Mouse (Mus musculus): ENCODE measurements around the gene Cgas. TPM values are rescaled to one million over a fixed set of nuclear protein-coding genes. Genes with fewer than 3 reads are reported as not detected.
A peak's percentile ranks its signal among the peaks of the same experiment; 100 is the strongest.

Gene Cgas
- polyA plus RNA-seq, 1 experiment from 2014 or later, result 2.3 TPM

DNA sequence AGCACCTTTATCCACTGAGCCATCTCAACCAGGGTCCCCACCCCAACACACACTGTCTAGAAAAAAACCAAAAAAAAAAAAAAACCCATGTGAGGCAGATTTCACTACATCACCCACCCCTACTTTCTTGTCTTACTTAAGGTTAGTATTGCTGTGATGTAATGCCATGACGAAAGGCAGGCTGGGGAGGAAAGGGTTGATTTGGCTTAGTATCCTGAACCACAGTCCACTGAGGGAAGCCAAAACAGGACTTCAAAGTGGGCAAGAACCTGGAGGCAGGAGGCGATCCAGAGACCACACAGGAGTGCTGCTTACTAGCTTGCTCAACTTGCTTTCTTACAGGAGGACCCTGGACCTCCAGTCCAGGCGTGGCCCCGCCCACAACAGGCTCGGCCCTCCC, 7.4 kb upstream of the Cgas start:
- Histone ChIP-seq H3K27ac (no peak overlapping the region), H3K9ac (no peak overlapping the region), H3K36me3 (peaks cover 10% of the 10 kb centered on the region), H3K4me2 (replicated peaks) (no peak overlapping the region), H3K27me3 (replicated peaks) (no peaks in the 10 kb centered on the region; the same call in 1 of the 2 replicates), H3K4me1 (replicated peaks) (peaks cover 5% of the 10 kb centered on the region; the same call in 1 of the 2 replicates), H3K9me3 (no peaks in the 10 kb centered on the region), H3K4me3 (replicated peaks) (no peak overlapping the region)
- no peak for ATAC-seq
- WGBS, result 87% methylated on average over 5 of the region's 5 CpGs

GRCm38 (mm10) chr9:78447973-78448873, 5.2 kb upstream of the Cgas start, which contains the start of the genes Mto1 and Gm17324:
Gene Mto1, plus strand, starts transcription at chr9:78448208.
Gene Gm17324, minus strand, starts transcription at chr9:78448786.
- Histone ChIP-seq H3K27me3 (replicated peaks) (peaks cover 5% of the 10 kb centered on the region), H3K4me1 (replicated peaks) (peaks cover 5% of the 10 kb centered on the region; the same call in 1 of the 2 replicates), H3K4me2 (replicated peaks) (peak within 1 kb of the TSS; percentile 66), H3K9ac (peak within 1 kb of the TSS; percentile 93), H3K4me3 (replicated peaks) (peak within 1 kb of the TSS; percentile 96), H3K27ac (peak within 1 kb of the TSS; percentile 92), H3K36me3 (peaks cover 7% of the 10 kb centered on the region), H3K9me3 (no peaks in the 10 kb centered on the region)
- peak; percentile 96 for ATAC-seq
- under 1% methylated on average over 96 of the region's 96 CpGs for WGBS

DNA sequence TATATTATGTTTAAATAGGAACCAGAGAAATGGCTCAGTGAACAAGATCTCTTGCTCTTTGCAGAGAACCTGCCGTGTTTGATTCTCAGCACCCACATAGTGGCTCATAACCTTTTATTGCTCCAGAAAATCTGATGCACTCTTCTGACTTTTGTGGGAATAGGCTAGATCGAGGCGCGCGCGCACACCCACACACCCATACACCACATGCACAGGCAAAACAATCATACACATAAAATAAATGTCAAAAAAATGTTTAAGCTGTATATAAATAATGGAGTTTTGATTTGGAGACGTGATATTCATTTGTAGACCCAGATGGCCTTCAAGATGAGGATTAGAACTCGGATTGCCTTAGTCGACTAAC, 4.6 kb upstream of the Cgas start:
- H3K4me2 ChIP-seq (replicated peaks), result peak overlapping the region; percentile 66
- no peaks in the 10 kb centered on the region for H3K9me3 ChIP-seq
- peaks cover 7% of the 10 kb centered on the region for H3K36me3 ChIP-seq
- peak overlapping the region; percentile 93 for H3K9ac ChIP-seq
- H3K27ac ChIP-seq, result no peak overlapping the region
- peaks cover 5% of the 10 kb centered on the region; the same call in 1 of the 2 replicates for H3K4me1 ChIP-seq (replicated peaks)
- H3K4me3 ChIP-seq (replicated peaks), result peak overlapping the region; percentile 96
- peaks cover 8% of the 10 kb centered on the region for H3K27me3 ChIP-seq (replicated peaks)
- ATAC-seq, result peak; percentile 24; the same call in 1 of the 2 replicates
- WGBS, result 29% methylated on average over 9 of the region's 9 CpGs

DNA sequence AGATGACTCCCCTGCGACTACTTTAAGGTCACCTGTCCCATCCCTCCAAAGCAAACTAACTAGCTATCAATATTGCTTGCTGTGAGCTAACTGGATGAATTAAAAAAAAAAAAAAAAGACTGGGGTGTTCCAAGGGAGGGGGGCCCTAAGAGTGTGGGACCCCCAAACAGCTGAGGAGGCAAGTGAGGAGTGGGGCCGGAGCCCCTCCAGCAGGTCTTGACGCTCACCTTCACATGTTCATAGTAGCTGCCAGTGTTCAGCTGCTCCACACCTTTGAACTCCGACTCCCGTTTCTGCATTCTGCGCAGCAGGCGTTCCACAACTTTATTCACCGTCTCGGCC, 829 bp downstream of the Cgas start:
- Histone ChIP-seq H3K27me3 (replicated peaks) (peaks cover 17% of the 10 kb centered on the region), H3K9me3 (no peaks in the 10 kb centered on the region), H3K4me1 (replicated peaks) (no peaks in the 10 kb centered on the region; the same call in 1 of the 2 replicates), H3K36me3 (no peaks in the 10 kb centered on the region), H3K27ac (no peak overlapping the region), H3K4me3 (replicated peaks) (peak overlapping the region; percentile 53), H3K9ac (peak overlapping the region; percentile 59), H3K4me2 (replicated peaks) (peak overlapping the region; percentile 95)
- 5% methylated on average over 9 of the region's 9 CpGs for WGBS
- ATAC-seq, result peak; percentile 62

GRCm38 (mm10) chr9:78439426-78439825, 3.6 kb downstream of the Cgas start:
- Histone ChIP-seq H3K27ac (no peak overlapping the region), H3K9ac (no peak overlapping the region), H3K9me3 (no peaks in the 10 kb centered on the region), H3K4me3 (replicated peaks) (no peak overlapping the region), H3K36me3 (no peaks in the 10 kb centered on the region), H3K27me3 (replicated peaks) (peaks cover 16% of the 10 kb centered on the region), H3K4me1 (replicated peaks) (no peaks in the 10 kb centered on the region; the same call in 1 of the 2 replicates), H3K4me2 (replicated peaks) (no peak overlapping the region)
- ATAC-seq, result no peak
- 72% methylated on average over 5 of the region's 5 CpGs for WGBS

DNA sequence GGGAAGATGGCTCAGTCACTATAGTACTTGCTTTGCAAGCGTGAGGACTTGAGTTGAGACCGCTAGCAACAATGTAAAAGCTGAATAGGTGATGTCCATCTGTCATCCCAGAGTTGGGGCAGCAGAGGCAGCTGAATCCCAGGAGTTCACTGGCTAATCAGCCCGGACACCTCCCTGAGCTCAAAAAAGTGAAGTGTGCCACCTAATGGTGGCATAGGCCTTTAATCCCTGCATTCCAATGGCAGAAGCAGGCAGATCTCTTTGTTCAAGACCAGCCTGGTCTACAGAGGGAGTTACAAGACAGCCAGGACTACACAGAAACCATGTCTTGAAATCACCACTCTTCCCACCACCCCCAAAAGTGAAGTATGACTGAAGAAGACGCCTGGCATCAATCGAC, 10.6 kb downstream of the Cgas start:
- H3K27me3 ChIP-seq (replicated peaks), result no peaks in the 10 kb centered on the region
- no peak overlapping the region for H3K4me2 ChIP-seq (replicated peaks)
- WGBS, result 89% methylated on average over 5 of the region's 5 CpGs
- H3K4me3 ChIP-seq (replicated peaks), result no peak overlapping the region
- H3K9me3 ChIP-seq, result no peaks in the 10 kb centered on the region
- H3K4me1 ChIP-seq (replicated peaks), result 0 out of 2 replicates have a peak, but pooled peaks cover 3% of the 10 kb centered on the region
- H3K27ac ChIP-seq, result no peak overlapping the region
- H3K36me3 ChIP-seq, result peaks cover 4% of the 10 kb centered on the region; the same call in 1 of the 2 replicates
- H3K9ac ChIP-seq, result no peak overlapping the region
- ATAC-seq, result no peak

- no peak for ATAC-seq
- H3K27ac ChIP-seq, result no peak overlapping the region
- no peaks in the 10 kb centered on the region for H3K27me3 ChIP-seq (replicated peaks)
- no peaks in the 10 kb centered on the region for H3K9me3 ChIP-seq
- 68% methylated on average over 6 of the region's 6 CpGs for WGBS
- no peak overlapping the region for H3K4me2 ChIP-seq (replicated peaks)
- peaks cover 4% of the 10 kb centered on the region; the same call in 1 of the 2 replicates for H3K36me3 ChIP-seq
- H3K4me3 ChIP-seq (replicated peaks), result no peak overlapping the region
- no peak overlapping the region for H3K9ac ChIP-seq
- 0 out of 2 replicates have a peak, but pooled peaks cover 3% of the 10 kb centered on the region for H3K4me1 ChIP-seq (replicated peaks)
Measured at GRCm38 (mm10) chr9:78430486-78430885, 12.6 kb downstream of the Cgas start.

GRCm38 (mm10) chr9:78429551-78429950, 13.5 kb downstream of the Cgas start:
- no peak overlapping the region for H3K27ac ChIP-seq
- no peak overlapping the region for H3K4me2 ChIP-seq (replicated peaks)
- peaks cover 4% of the 10 kb centered on the region; the same call in 1 of the 2 replicates for H3K36me3 ChIP-seq
- no peaks in the 10 kb centered on the region for H3K9me3 ChIP-seq
- no peak overlapping the region for H3K4me3 ChIP-seq (replicated peaks)
- WGBS, result 65% methylated on average over 2 of the region's 2 CpGs
- H3K9ac ChIP-seq, result no peak overlapping the region
- H3K4me1 ChIP-seq (replicated peaks), result 0 out of 2 replicates have a peak, but pooled peaks cover 3% of the 10 kb centered on the region
- ATAC-seq, result no peak
- H3K27me3 ChIP-seq (replicated peaks), result no peaks in the 10 kb centered on the region

- no peak overlapping the region for H3K9ac ChIP-seq
- H3K4me1 ChIP-seq (replicated peaks), result 0 out of 2 replicates have a peak, but pooled peaks cover 3% of the 10 kb centered on the region
- 84% methylated on average over 4 of the region's 4 CpGs for WGBS
- no peak for ATAC-seq
- H3K27ac ChIP-seq, result no peak overlapping the region
- no peak overlapping the region for H3K4me2 ChIP-seq (replicated peaks)
- H3K4me3 ChIP-seq (replicated peaks), result no peak overlapping the region
- H3K9me3 ChIP-seq, result no peaks in the 10 kb centered on the region
- peaks cover 4% of the 10 kb centered on the region; the same call in 1 of the 2 replicates for H3K36me3 ChIP-seq
- H3K27me3 ChIP-seq (replicated peaks), result no peaks in the 10 kb centered on the region
Measured at GRCm38 (mm10) chr9:78428870-78429432, 14.1 kb downstream of the Cgas start.

GRCm38 (mm10) chr9:78428185-78428584, 14.9 kb downstream of the Cgas start:
- Histone ChIP-seq H3K4me3 (replicated peaks) (no peak overlapping the region), H3K36me3 (peaks cover 4% of the 10 kb centered on the region; the same call in 1 of the 2 replicates), H3K9ac (no peak overlapping the region), H3K27ac (no peak overlapping the region), H3K4me1 (replicated peaks) (0 out of 2 replicates have a peak, but pooled peaks cover 3% of the 10 kb centered on the region), H3K9me3 (no peaks in the 10 kb centered on the region), H3K4me2 (replicated peaks) (no peak overlapping the region), H3K27me3 (replicated peaks) (no peaks in the 10 kb centered on the region)
- ATAC-seq, result no peak
- 81% methylated on average over 6 of the region's 6 CpGs for WGBS

DNA sequence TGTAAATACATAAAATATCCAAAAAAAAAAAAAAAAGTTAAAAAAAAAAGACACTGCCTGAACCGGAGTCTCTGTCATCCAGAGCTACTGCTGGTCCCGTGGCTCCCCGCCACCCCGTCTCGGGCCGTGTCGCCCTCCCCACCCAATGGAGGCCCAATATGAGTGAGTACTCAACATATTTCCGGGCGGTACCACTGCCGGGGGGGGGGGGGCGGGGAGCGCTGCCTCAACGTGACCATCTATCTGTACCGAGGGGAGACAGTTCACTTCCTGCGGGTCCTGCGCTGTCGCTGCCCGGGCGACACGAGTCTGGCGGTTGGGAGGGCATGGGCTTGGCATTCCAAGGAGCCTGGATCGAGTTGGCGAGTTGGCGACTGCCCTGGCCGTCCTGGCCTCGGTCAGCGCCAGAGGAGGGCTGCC, 15.7 kb downstream of the Cgas start:
- Histone ChIP-seq H3K4me1 (replicated peaks) (0 out of 2 replicates have a peak, but pooled peaks cover 3% of the 10 kb centered on the region), H3K9me3 (no peaks in the 10 kb centered on the region), H3K27ac (no peak overlapping the region), H3K9ac (peak overlapping the region; percentile 13; the same call in 1 of the 2 replicates), H3K4me3 (replicated peaks) (peak overlapping the region; percentile 23), H3K36me3 (peaks cover 3% of the 10 kb centered on the region; the same call in 1 of the 2 replicates), H3K27me3 (replicated peaks) (no peaks in the 10 kb centered on the region), H3K4me2 (replicated peaks) (peak overlapping the region; percentile 72)
- peak; percentile 23; the same call in 1 of the 2 replicates for ATAC-seq
- WGBS, result 22% methylated on average over 27 of the region's 27 CpGs

GRCm38 (mm10) chr9:78401596-78401995, 41.4 kb downstream of the Cgas start:
- H3K27me3 ChIP-seq (replicated peaks), result peaks cover 4% of the 10 kb centered on the region; the same call in 1 of the 2 replicates
- H3K4me2 ChIP-seq (replicated peaks), result no peak overlapping the region
- H3K4me3 ChIP-seq (replicated peaks), result no peak overlapping the region
- no peak overlapping the region for H3K27ac ChIP-seq
- H3K4me1 ChIP-seq (replicated peaks), result no peaks in the 10 kb centered on the region
- H3K9ac ChIP-seq, result no peak overlapping the region
- ATAC-seq, result no peak
- no peaks in the 10 kb centered on the region for H3K9me3 ChIP-seq
- 83% methylated on average over 7 of the region's 7 CpGs for WGBS
- no peaks in the 10 kb centered on the region for H3K36me3 ChIP-seq
